In the genomic region with DNA sequence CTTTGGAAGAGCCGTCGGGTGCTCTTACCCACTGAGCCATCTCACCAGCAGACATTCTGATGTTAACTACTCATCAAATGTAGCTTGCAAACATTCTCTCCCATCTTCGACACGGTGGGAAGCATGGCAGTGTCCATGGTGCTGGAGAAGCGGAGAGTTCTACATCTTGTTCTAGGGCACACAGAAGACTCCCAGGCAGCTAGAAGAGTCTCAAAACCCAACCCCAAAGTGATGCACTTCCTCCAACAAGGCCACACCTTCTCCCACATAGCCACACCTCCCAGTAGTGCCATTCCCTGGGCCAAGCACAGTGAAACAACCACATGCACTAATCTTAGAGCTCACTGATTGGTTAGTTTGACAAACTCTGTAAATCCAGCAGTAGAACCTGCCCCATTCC, we compare ENCODE assay signal across 13 mouse cellular contexts. TPM values are rescaled to one million over a fixed set of nuclear protein-coding genes. Genes with fewer than 3 reads are reported as not detected.
DNase-seq lines count a peak whose midpoint lies in the region; ATAC-seq lines count a peak whose summit lies in the region.
"Had no signal": no experiment of that assay in that cellular context is flagged by ENCODE, and none has a peak within 500 bp of the region (broad histone marks: within the 10 kb centered on the region; RNA-seq: fewer than 3 reads in every experiment).

No protein-coding gene starts in this region.

- DNase-seq in CD4-positive, CD25-positive, alpha-beta regulatory T cell, adult 2 months (ENCODE audit: low read depth, low spot score) = peak; percentile 64
- DNase-seq in CD4-positive helper T cell, adult 2 months (ENCODE audit: low read depth, low spot score) = peak; percentile 43
- peak; percentile 8 to 13 for DNase-seq in natural killer cell, adult 2 months (ENCODE audit: low spot score in 2 of 2)
- DNase-seq in cerebellum, adult 11 months = no peak
- DNase-seq: adrenal gland, postnatal 10 days; heart, adult 18-20 months; kidney, adult 8-10 months; lung, postnatal 14 days; thymus, adult 18-20 months had no signal

- no peak for ATAC-seq in CD4-positive, CD25-positive, alpha-beta regulatory T cell, adult 4 months
- ATAC-seq in common myeloid progenitor, adult 5-6 weeks (replicated peaks; ENCODE audit: low read depth, poor library complexity, severe bottlenecking) = peak; percentile 27; the same call in 1 of the 2 replicates
- no peak for ATAC-seq in erythroid progenitor cell, adult 5-6 weeks (replicated peaks; ENCODE audit: low FRiP score, poor library complexity, severe bottlenecking)
- no peak for ATAC-seq in activated CD4-positive, CD25-positive, alpha-beta regulatory T cell, adult 4 months

RNA-seq across cellular contexts. Expression of a gene that starts 1.5 kb away (rescaled TPM):
- 1 to 10 TPM; 3.5 to 6.4 TPM for polyA plus RNA-seq in CD4-positive, CD25-positive, alpha-beta regulatory T cell, adult 4 months (2017; shearing (Covaris generic))
- total RNA-seq in common myeloid progenitor, adult 5-6 weeks (2017) = 39.8 and 57.0 TPM in 2 replicates
- 3.8 and 51.9 TPM in 2 replicates for total RNA-seq in erythroid progenitor cell, adult 5-6 weeks (2015; ENCODE audit: low replicate concordance)
- 19.3 and 48.1 TPM in 2 replicates for total RNA-seq in erythroid progenitor cell, adult 5-6 weeks (2017; ENCODE audit: low replicate concordance)
- polyA plus RNA-seq in activated CD4-positive, CD25-positive, alpha-beta regulatory T cell, adult 4 months (2017; shearing (Covaris generic)) = 1 to 10 TPM; 3.9 to 6.9 TPM

RNA-seq across cellular contexts. Expression of a gene that starts 53.7 kb away (rescaled TPM):
- polyA plus RNA-seq in CD4-positive, CD25-positive, alpha-beta regulatory T cell, adult 4 months (2017; shearing (Covaris generic)) = not detected
- total RNA-seq in common myeloid progenitor, adult 5-6 weeks (2017) = not detected in 2 replicates
- not detected in 2 replicates for total RNA-seq in erythroid progenitor cell, adult 5-6 weeks (2015; ENCODE audit: low replicate concordance)
- total RNA-seq in erythroid progenitor cell, adult 5-6 weeks (2017; ENCODE audit: low replicate concordance) = not detected in 2 replicates
- not detected for polyA plus RNA-seq in activated CD4-positive, CD25-positive, alpha-beta regulatory T cell, adult 4 months (2017; shearing (Covaris generic))
